Comparison of ENCODE assay signal across 14 mouse cellular contexts in genomic region chr19:41759765-41760164, GRCm38 (mm10). TPM values are rescaled to one million over a fixed set of nuclear protein-coding genes. Genes with fewer than 3 reads are reported as not detected.
A peak's percentile ranks its signal among the peaks of the same experiment; 100 is the strongest.
DNase-seq lines count a peak whose midpoint lies in the region; ATAC-seq and TF ChIP-seq lines count a peak whose summit lies in the region.
"Had no signal": no experiment of that assay in that cellular context is flagged by ENCODE, and none has a peak within 500 bp of the region (broad histone marks: within the 10 kb centered on the region; RNA-seq: fewer than 3 reads in every experiment).

No protein-coding gene starts in this region.

- no peak overlapping the region for H3K4me3 ChIP-seq in kidney, postnatal 0 days (replicated peaks; ENCODE audit: low read depth, low read length)
- H3K4me3 ChIP-seq: myocyte had no signal

- H3K9me3 ChIP-seq in kidney, postnatal 0 days (replicated peaks; ENCODE audit: low read length): no peaks in the 10 kb centered on the region

- DNase-seq in cerebellum, postnatal 14 days: peak; percentile 30 to 35
- no peak for DNase-seq in cerebellum, postnatal 36 days
- DNase-seq in kidney, postnatal 0 days (ENCODE audit: low spot score): no peak
- no peak for DNase-seq in kidney, postnatal 36 days
- DNase-seq in 3T3-L1 (ENCODE audit: low read depth, low spot score) (peak; percentile 9), MN1 (ENCODE audit: low spot score) (peak; percentile 15)
- DNase-seq in thymus, postnatal 25 days: no peak
- no peak for DNase-seq in heart, adult 9 months (ENCODE audit: low spot score in 2 of 2)
- DNase-seq: cerebellum, adult 11-12 months; kidney, adult 11 months; kidney, postnatal 25 days; lung, adult 18-20 months; right cerebral cortex, postnatal 25 days had no signal

- no peaks in the 10 kb centered on the region for H3K36me3 ChIP-seq in kidney, postnatal 0 days (ENCODE audit: insufficient read depth, low read length)

- TF ChIP-seq CTCF in kidney, postnatal 0 days (IDR thresholded peaks at IDR 0.05; ENCODE audit: low read depth): peak; percentile 36; the same call in 1 of the 2 replicates

- 85% methylated on average over 6 of the region's 6 CpGs for WGBS in kidney, postnatal 0 days

- H3K9ac ChIP-seq in kidney, postnatal 0 days (ENCODE audit: low read depth, low read length): no peak overlapping the region

- no peak for ATAC-seq in kidney, postnatal 0 days (replicated peaks; ENCODE audit: low FRiP score, low read depth)

- no peaks in the 10 kb centered on the region for H3K4me1 ChIP-seq in kidney, postnatal 0 days (replicated peaks; ENCODE audit: insufficient read depth, low read length)

- no peak overlapping the region for H3K4me2 ChIP-seq in kidney, postnatal 0 days (ENCODE audit: low read length)

- H3K27ac ChIP-seq in kidney, postnatal 0 days: no peak overlapping the region

- H3K27me3 ChIP-seq in kidney, postnatal 0 days (ENCODE audit: insufficient read depth, low read length): no peaks in the 10 kb centered on the region

RNA-seq across cellular contexts. Expression of gene Slit1, which starts 16.3 kb away (rescaled TPM):
- polyA plus RNA-seq in kidney, postnatal 0 days (2015; fragmentation: Nextera tagmentation; extraction: Ambion mirVana): 3.2 and 3.4 TPM in 2 replicates

RNA-seq across cellular contexts. Expression of gene Arhgap19, which starts 42.1 kb away (rescaled TPM):
- polyA plus RNA-seq in kidney, postnatal 0 days (2015; fragmentation: Nextera tagmentation; extraction: Ambion mirVana): 9.1 and 9.5 TPM in 2 replicates

Comparison
In these comparisons a context has a peak if more than half of its experiments do, and no peak if none do; other contexts are left out.
1. DNase-seq: peak in cerebellum, postnatal 14 days (2 of 2), 3T3-L1 (single experiment) and MN1 (single experiment); none in cerebellum, postnatal 36 days (0 of 2), kidney, postnatal 0 days (single experiment), kidney, postnatal 36 days (0 of 2), thymus, postnatal 25 days (single experiment) and heart, adult 9 months (0 of 2).